25 mouse cellular contexts compared by ENCODE assay signal in the genomic region with DNA sequence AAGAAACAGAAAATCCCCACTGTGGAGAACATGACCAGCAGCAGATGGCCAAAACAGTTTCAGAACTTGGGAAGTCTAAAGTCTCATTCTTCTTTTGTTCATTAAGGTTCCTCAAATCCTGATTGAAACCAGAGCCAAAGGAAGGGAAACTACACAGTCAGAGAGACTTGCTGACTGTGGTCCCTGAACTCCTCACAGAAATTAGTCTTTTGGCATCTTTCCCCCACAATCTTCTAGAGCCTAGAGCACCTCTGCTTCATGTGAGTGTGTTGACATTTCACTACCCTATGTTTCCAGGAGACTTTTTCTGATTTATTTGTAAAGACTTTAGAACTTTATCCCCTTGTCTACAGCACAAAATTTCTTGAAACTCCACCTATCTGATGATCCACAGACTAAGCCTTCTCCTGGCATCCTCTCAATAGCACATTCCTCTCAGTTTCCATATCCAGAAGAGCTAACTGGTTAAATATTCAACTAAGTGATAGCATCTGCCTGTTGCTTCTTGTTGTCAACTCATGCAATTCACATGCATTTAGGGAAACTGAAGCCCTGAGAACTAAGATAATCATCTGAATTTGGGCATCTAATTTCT. TPM values are rescaled to one million over a fixed set of nuclear protein-coding genes. Genes with fewer than 3 reads are reported as not detected.
DNase-seq lines count a peak whose midpoint lies in the region; ATAC-seq and TF ChIP-seq lines count a peak whose summit lies in the region.
"Had no signal": no experiment of that assay in that cellular context is flagged by ENCODE, and none has a peak within 500 bp of the region (broad histone marks: within the 10 kb centered on the region; RNA-seq: fewer than 3 reads in every experiment).

No protein-coding gene starts in this region.

- no peak for TF ChIP-seq CTCF in embryonic fibroblast, embryonic 13.5 days (IDR thresholded peaks at IDR 0.05; ENCODE audit: borderline replicate concordance, insufficient read depth, low read length)

- H3K4me1 ChIP-seq in embryonic facial prominence, embryonic 14.5 days (ENCODE audit: control insufficient read depth, insufficient read depth, low read length) = 0 out of 2 replicates have a peak, but pooled peaks cover 2% of the 10 kb centered on the region
- H3K4me1 ChIP-seq in embryonic facial prominence, embryonic 10.5 days = no peaks in the 10 kb centered on the region
- no peaks in the 10 kb centered on the region for H3K4me1 ChIP-seq in limb, embryonic 14.5 days (ENCODE audit: control insufficient read depth, insufficient read depth, low read length)
- no peaks in the 10 kb centered on the region for H3K4me1 ChIP-seq in limb, embryonic 10.5 days
- peaks cover 3% of the 10 kb centered on the region for H3K4me1 ChIP-seq in embryonic fibroblast, embryonic 13.5 days (ENCODE audit: control insufficient read depth, insufficient read depth, low read length)
- H3K4me1 ChIP-seq: forebrain, embryonic 15.5 days; heart, embryonic 10.5 days; hindbrain, embryonic 12.5 days had no signal

- no peaks in the 10 kb centered on the region for H3K27me3 ChIP-seq in embryonic facial prominence, embryonic 14.5 days (replicated peaks; ENCODE audit: control insufficient read depth, insufficient read depth, low read length)
- H3K27me3 ChIP-seq in embryonic facial prominence, embryonic 10.5 days (replicated peaks; ENCODE audit: low read depth, poor library complexity, severe bottlenecking) = no peaks in the 10 kb centered on the region
- H3K27me3 ChIP-seq in limb, embryonic 14.5 days (ENCODE audit: control insufficient read depth, insufficient read depth, low read length) = no peaks in the 10 kb centered on the region
- H3K27me3 ChIP-seq in limb, embryonic 10.5 days (ENCODE audit: low read depth, poor library complexity, severe bottlenecking) = no peaks in the 10 kb centered on the region
- H3K27me3 ChIP-seq: embryonic facial prominence, embryonic 15.5 days; forebrain, embryonic 15.5 days; hindbrain, embryonic 12.5 days had no signal

- H3K4me2 ChIP-seq in embryonic facial prominence, embryonic 14.5 days (ENCODE audit: low read depth, low read length) = no peak overlapping the region
- H3K4me2 ChIP-seq in limb, embryonic 14.5 days (replicated peaks; ENCODE audit: low read depth, low read length, severe bottlenecking) = no peak overlapping the region
- H3K4me2 ChIP-seq: embryonic facial prominence, embryonic 15.5 days; forebrain, embryonic 15.5 days; hindbrain, embryonic 12.5 days had no signal

- H3K4me3 ChIP-seq in embryonic facial prominence, embryonic 14.5 days (ENCODE audit: low read depth, low read length) = no peak overlapping the region
- no peak overlapping the region for H3K4me3 ChIP-seq in embryonic facial prominence, embryonic 10.5 days
- no peak overlapping the region for H3K4me3 ChIP-seq in limb, embryonic 14.5 days (replicated peaks; ENCODE audit: low read length)
- no peak overlapping the region for H3K4me3 ChIP-seq in limb, embryonic 10.5 days
- H3K4me3 ChIP-seq in embryonic fibroblast, embryonic 13.5 days (ENCODE audit: insufficient read depth, low read length) = no peak overlapping the region
- H3K4me3 ChIP-seq: embryonic facial prominence, embryonic 15.5 days; forebrain, embryonic 15.5 days; heart, embryonic 10.5 days; hindbrain, embryonic 12.5 days had no signal

- no peaks in the 10 kb centered on the region for H3K36me3 ChIP-seq in embryonic facial prominence, embryonic 14.5 days (ENCODE audit: control insufficient read depth, insufficient read depth, low read length)
- H3K36me3 ChIP-seq in embryonic facial prominence, embryonic 10.5 days (replicated peaks) = no peaks in the 10 kb centered on the region
- H3K36me3 ChIP-seq in limb, embryonic 14.5 days (ENCODE audit: control insufficient read depth, insufficient read depth, low read length) = no peaks in the 10 kb centered on the region
- H3K36me3 ChIP-seq in limb, embryonic 10.5 days = no peaks in the 10 kb centered on the region
- H3K36me3 ChIP-seq: embryonic facial prominence, embryonic 15.5 days; forebrain, embryonic 15.5 days; heart, embryonic 10.5 days; hindbrain, embryonic 12.5 days had no signal

- peak; percentile 70; the same call in 1 of the 2 replicates for ATAC-seq in embryonic facial prominence, embryonic 14.5 days (ENCODE audit: low read depth)
- ATAC-seq in limb, embryonic 14.5 days (ENCODE audit: low FRiP score, low read depth) = no peak
- ATAC-seq: forebrain, embryonic 15.5 days; hindbrain, embryonic 16.5 days; inflammation-experienced regulatory T-cells, adult 6 months had no signal

- no peaks in the 10 kb centered on the region for H3K9me3 ChIP-seq in embryonic facial prominence, embryonic 14.5 days (ENCODE audit: control insufficient read depth, low read length)
- no peaks in the 10 kb centered on the region for H3K9me3 ChIP-seq in embryonic facial prominence, embryonic 10.5 days
- no peaks in the 10 kb centered on the region for H3K9me3 ChIP-seq in limb, embryonic 14.5 days (ENCODE audit: control insufficient read depth, low read length)
- no peaks in the 10 kb centered on the region for H3K9me3 ChIP-seq in limb, embryonic 10.5 days (replicated peaks)
- H3K9me3 ChIP-seq: embryonic facial prominence, embryonic 15.5 days; forebrain, embryonic 15.5 days; heart, embryonic 10.5 days; hindbrain, embryonic 12.5 days had no signal

- H3K27ac ChIP-seq in embryonic facial prominence, embryonic 14.5 days (replicated peaks; ENCODE audit: low read depth, low read length) = no peak overlapping the region
- H3K27ac ChIP-seq in embryonic facial prominence, embryonic 10.5 days (replicated peaks) = no peak overlapping the region
- H3K27ac ChIP-seq in limb, embryonic 14.5 days (replicated peaks; ENCODE audit: low read depth, low read length) = no peak overlapping the region
- no peak overlapping the region for H3K27ac ChIP-seq in limb, embryonic 10.5 days
- H3K27ac ChIP-seq in embryonic fibroblast, embryonic 13.5 days (ENCODE audit: insufficient read depth, low read length) = peak overlapping the region; percentile 86
- H3K27ac ChIP-seq: embryonic facial prominence, embryonic 15.5 days; forebrain, embryonic 15.5 days; heart, embryonic 10.5 days; hindbrain, embryonic 12.5 days had no signal

- H3K9ac ChIP-seq in embryonic facial prominence, embryonic 14.5 days (ENCODE audit: low read depth, low read length) = no peak overlapping the region
- no peak overlapping the region for H3K9ac ChIP-seq in limb, embryonic 14.5 days (ENCODE audit: low read depth, low read length, severe bottlenecking)
- H3K9ac ChIP-seq: embryonic facial prominence, embryonic 15.5 days; forebrain, embryonic 15.5 days; hindbrain, embryonic 12.5 days had no signal

- TF ChIP-seq POLR2A in limb, embryonic 14.5 days (IDR thresholded peaks at IDR 0.05; ENCODE audit: borderline replicate concordance, extremely low read depth, insufficient read depth, insufficient read length) = no peak
- no peak for TF ChIP-seq POLR2A in embryonic fibroblast, embryonic 13.5 days (IDR thresholded peaks at IDR 0.05; ENCODE audit: low read depth, low read length)

- peak; percentile 89 for DNase-seq in embryonic facial prominence, embryonic 14.5 days (ENCODE audit: low spot score)
- DNase-seq in embryonic facial prominence, embryonic 10.5 days (ENCODE audit: low spot score) = no peak
- peak; percentile 72 for DNase-seq in limb, embryonic 14.5 days (ENCODE audit: low spot score)
- no peak for DNase-seq in limb, embryonic 10.5 days (ENCODE audit: low spot score)
- no peak for DNase-seq in urinary bladder, postnatal 14 days (ENCODE audit: low spot score)
- DNase-seq in lung, adult 18-20 months = no peak
- DNase-seq: adrenal gland, adult 2 months; adrenal gland, postnatal 25 days; cerebellum, adult 18-20 months; cerebellum, adult 9-11 months; cerebellum, postnatal 36 days; gastrocnemius, postnatal 14 days; heart, postnatal 10 days; heart, postnatal 4 days had no signal

RNA-seq across cellular contexts. Expression of gene Ccl11, which starts 20.6 kb away (rescaled TPM):
- polyA plus RNA-seq in embryonic facial prominence, embryonic 14.5 days (2014; fragmentation: Nextera tagmentation; extraction: Ambion mirVana) = 5.8 and 6.3 TPM in 2 replicates
- not detected in 2 replicates for polyA plus RNA-seq in embryonic facial prominence, embryonic 10.5 days (2016; fragmentation: Nextera tagmentation; extraction: Ambion mirVana)
- polyA plus RNA-seq in limb, embryonic 14.5 days (2012; rRNA removed) = 4.3 and 5.8 TPM in 2 replicates
- polyA plus RNA-seq in limb, embryonic 14.5 days (2014; fragmentation: Nextera tagmentation; extraction: Ambion mirVana) = 4.0 and 4.9 TPM in 2 replicates
- polyA plus RNA-seq in limb, embryonic 10.5 days (2016; fragmentation: Nextera tagmentation; extraction: Ambion mirVana) = not detected in 2 replicates
- polyA plus RNA-seq in embryonic fibroblast, embryonic 13.5 days (2011; ENCODE audit: insufficient read length, low read depth, missing spikeins) = 2.6 and 2.9 TPM in 2 replicates
- polyA plus RNA-seq: forebrain, embryonic 11.5 days; forebrain, embryonic 15.5 days; heart, embryonic 10.5 days; inflammation-experienced regulatory T-cells, adult 6 months had no signal

RNA-seq across cellular contexts. Expression of gene Ccl12, which starts 23.4 kb away (rescaled TPM):
- polyA plus RNA-seq in embryonic facial prominence, embryonic 14.5 days (2014; fragmentation: Nextera tagmentation; extraction: Ambion mirVana) = 5.9 and 7.1 TPM in 2 replicates
- polyA plus RNA-seq in embryonic facial prominence, embryonic 10.5 days (2016; fragmentation: Nextera tagmentation; extraction: Ambion mirVana) = 1.2 TPM in 1 of 2 replicates, not detected in the other
- 4.0 and 4.6 TPM in 2 replicates for polyA plus RNA-seq in limb, embryonic 14.5 days (2012; rRNA removed)
- polyA plus RNA-seq in limb, embryonic 14.5 days (2014; fragmentation: Nextera tagmentation; extraction: Ambion mirVana) = 5.0 and 5.3 TPM in 2 replicates
- not detected in 2 replicates for polyA plus RNA-seq in limb, embryonic 10.5 days (2016; fragmentation: Nextera tagmentation; extraction: Ambion mirVana)
- polyA plus RNA-seq in embryonic fibroblast, embryonic 13.5 days (2011; ENCODE audit: insufficient read length, low read depth, missing spikeins) = 7.3 TPM in 1 of 2 replicates, not detected in the other
- polyA plus RNA-seq: C2C12; heart, embryonic 10.5 days; inflammation-experienced regulatory T-cells, adult 6 months had no signal

RNA-seq across cellular contexts. Expression of gene Ccl7, which starts 32.7 kb away (rescaled TPM):
- 5.3 and 6.3 TPM in 2 replicates for polyA plus RNA-seq in embryonic facial prominence, embryonic 14.5 days (2014; fragmentation: Nextera tagmentation; extraction: Ambion mirVana)
- polyA plus RNA-seq in embryonic facial prominence, embryonic 10.5 days (2016; fragmentation: Nextera tagmentation; extraction: Ambion mirVana) = 0.19 TPM in 1 of 2 replicates, not detected in the other
- polyA plus RNA-seq in limb, embryonic 14.5 days (2012; rRNA removed) = 1.2 and 1.5 TPM in 2 replicates
- polyA plus RNA-seq in limb, embryonic 14.5 days (2014; fragmentation: Nextera tagmentation; extraction: Ambion mirVana) = 4.3 and 4.6 TPM in 2 replicates
- not detected in 2 replicates for polyA plus RNA-seq in limb, embryonic 10.5 days (2016; fragmentation: Nextera tagmentation; extraction: Ambion mirVana)
- 189 and 195 TPM in 2 replicates for polyA plus RNA-seq in embryonic fibroblast, embryonic 13.5 days (2011; ENCODE audit: insufficient read length, low read depth, missing spikeins)
- polyA plus RNA-seq: inflammation-experienced regulatory T-cells, adult 6 months had no signal

RNA-seq across cellular contexts. Expression of gene Ccl8, which starts 36.8 kb away (rescaled TPM):
- not detected in 2 replicates for polyA plus RNA-seq in embryonic facial prominence, embryonic 14.5 days (2014; fragmentation: Nextera tagmentation; extraction: Ambion mirVana)
- not detected in 2 replicates for polyA plus RNA-seq in embryonic facial prominence, embryonic 10.5 days (2016; fragmentation: Nextera tagmentation; extraction: Ambion mirVana)
- polyA plus RNA-seq in limb, embryonic 14.5 days (2012; rRNA removed) = not detected in 2 replicates
- not detected in 2 replicates for polyA plus RNA-seq in limb, embryonic 14.5 days (2014; fragmentation: Nextera tagmentation; extraction: Ambion mirVana)
- not detected in 2 replicates for polyA plus RNA-seq in limb, embryonic 10.5 days (2016; fragmentation: Nextera tagmentation; extraction: Ambion mirVana)
- 1.0 TPM in 1 of 2 replicates, not detected in the other for polyA plus RNA-seq in embryonic fibroblast, embryonic 13.5 days (2011; ENCODE audit: insufficient read length, low read depth, missing spikeins)
- polyA plus RNA-seq: embryonic facial prominence, embryonic 15.5 days; forebrain, embryonic 11.5 days; forebrain, embryonic 15.5 days; heart, embryonic 10.5 days; heart, embryonic 14.5 days; hindbrain, embryonic 12.5 days; hindbrain, embryonic 16.5 days had no signal

RNA-seq across cellular contexts. Expression of gene Gm17268, which starts 39.9 kb away (rescaled TPM):
- polyA plus RNA-seq in embryonic facial prominence, embryonic 14.5 days (2014; fragmentation: Nextera tagmentation; extraction: Ambion mirVana) = not detected in 2 replicates
- polyA plus RNA-seq in embryonic facial prominence, embryonic 10.5 days (2016; fragmentation: Nextera tagmentation; extraction: Ambion mirVana) = not detected in 2 replicates
- not detected in 2 replicates for polyA plus RNA-seq in limb, embryonic 14.5 days (2012; rRNA removed)
- polyA plus RNA-seq in limb, embryonic 14.5 days (2014; fragmentation: Nextera tagmentation; extraction: Ambion mirVana) = not detected in 2 replicates
- not detected in 2 replicates for polyA plus RNA-seq in limb, embryonic 10.5 days (2016; fragmentation: Nextera tagmentation; extraction: Ambion mirVana)
- not detected in 2 replicates for polyA plus RNA-seq in embryonic fibroblast, embryonic 13.5 days (2011; ENCODE audit: insufficient read length, low read depth, missing spikeins)
- polyA plus RNA-seq: adrenal gland, adult 2 months; C2C12; embryonic facial prominence, embryonic 15.5 days; forebrain, embryonic 11.5 days; forebrain, embryonic 15.5 days; gonadal fat pad, adult 2 months; heart, embryonic 10.5 days; heart, embryonic 14.5 days; hindbrain, embryonic 12.5 days; hindbrain, embryonic 16.5 days; inflammation-experienced regulatory T-cells, adult 6 months had no signal

Comparison
In these comparisons a context has a peak if more than half of its experiments do, and no peak if none do; other contexts are left out.
1. DNase-seq: peak in embryonic facial prominence, embryonic 14.5 days (single experiment) and limb, embryonic 14.5 days (single experiment); none in embryonic facial prominence, embryonic 10.5 days (single experiment), limb, embryonic 10.5 days (single experiment), urinary bladder, postnatal 14 days (single experiment) and lung, adult 18-20 months (0 of 2).
2. RNA of gene Ccl7, which starts 32.7 kb away (polyA plus RNA-seq): 189 to 195 TPM in embryonic fibroblast, embryonic 13.5 days; 5.3 to 6.3 TPM in embryonic facial prominence, embryonic 14.5 days, 1.2 to 4.6 TPM in limb, embryonic 14.5 days, 0.19 TPM in embryonic facial prominence, embryonic 10.5 days and not detected in limb, embryonic 10.5 days; every median in the first group is over 10 times any median in the second.